Mouse (Mus musculus) CH12.LX (cell line): ENCODE measurements around the gene Mkrn2.

Experiments
- CTCF ChIP-seq, 2 experiments: IDR thresholded peaks in 1 of 2; conservative IDR thresholded peaks in 1 of 2; 2 replicates each; pipeline ENCODE4 v1.5.1; 2011 to 2012; ENCODE audit warnings: low read depth in 2 of 2, low read length in 2 of 2, improper control_type of control experiment in 1 of 2, inconsistent platforms in 1 of 2, mild to moderate bottlenecking in 1 of 2, moderate library complexity in 1 of 2
- EP300 ChIP-seq: IDR thresholded peaks from 2 replicates; pipeline ENCODE4 v1.6.1; 2011; ENCODE audit warnings: low read length, improper control_type of control experiment
- ETS1 ChIP-seq: conservative IDR thresholded peaks from 2 replicates; pipeline ENCODE4 v1.6.1; 2012; ENCODE audit warnings: low read depth, mild to moderate bottlenecking, inconsistent platforms, low read length, improper control_type of control experiment, moderate library complexity
- MAX ChIP-seq: IDR thresholded peaks from 2 replicates; pipeline ENCODE4 v1.6.1; 2011; ENCODE audit warnings: low read length, improper control_type of control experiment
- MEF2A ChIP-seq: IDR thresholded peaks from 2 replicates; pipeline ENCODE4 v1.6.1; 2014; ENCODE audit warnings: low read depth, mild to moderate bottlenecking, inconsistent platforms, low read length, improper control_type of control experiment, borderline replicate concordance
- POLR2A ChIP-seq: IDR thresholded peaks from 2 replicates; pipeline ENCODE4 v1.6.1; 2011; ENCODE audit warnings: low read depth, mild to moderate bottlenecking, improper control_type of control experiment, low read length
- POLR2AphosphoS2 ChIP-seq: IDR thresholded peaks from 2 replicates; pipeline ENCODE4 v1.6.1; 2011; ENCODE audit warnings: low read depth, low read length, improper control_type of control experiment
- RAD21 ChIP-seq: IDR thresholded peaks from 2 replicates; pipeline ENCODE4 v1.6.1; 2011; ENCODE audit warnings: low read depth, mild to moderate bottlenecking, low read length, improper control_type of control experiment, moderate library complexity
- RCOR1 ChIP-seq: conservative IDR thresholded peaks from 2 replicates; pipeline ENCODE4 v1.6.1; 2012; ENCODE audit warnings: low read depth, mild to moderate bottlenecking, inconsistent platforms, low read length, improper control_type of control experiment
- TBP ChIP-seq: conservative IDR thresholded peaks from 2 replicates; pipeline ENCODE4 v1.6.1; 2011; ENCODE audit warnings: low read depth, low read length, improper control_type of control experiment
- TCF12 ChIP-seq: IDR thresholded peaks from 2 replicates; pipeline ENCODE4 v1.6.1; 2014; ENCODE audit warnings: low read depth, mild to moderate bottlenecking, inconsistent platforms, low read length, improper control_type of control experiment
- ZKSCAN1 ChIP-seq: IDR thresholded peaks from 2 replicates; pipeline ENCODE4 v1.6.1; 2012; ENCODE audit warnings: low read depth, inconsistent platforms, low read length, improper control_type of control experiment, borderline replicate concordance
- ZNF384 ChIP-seq: IDR thresholded peaks from 2 replicates; pipeline ENCODE4 v1.6.1; 2012; ENCODE audit warnings: low read depth, low read length, improper control_type of control experiment, inconsistent platforms

DNA sequence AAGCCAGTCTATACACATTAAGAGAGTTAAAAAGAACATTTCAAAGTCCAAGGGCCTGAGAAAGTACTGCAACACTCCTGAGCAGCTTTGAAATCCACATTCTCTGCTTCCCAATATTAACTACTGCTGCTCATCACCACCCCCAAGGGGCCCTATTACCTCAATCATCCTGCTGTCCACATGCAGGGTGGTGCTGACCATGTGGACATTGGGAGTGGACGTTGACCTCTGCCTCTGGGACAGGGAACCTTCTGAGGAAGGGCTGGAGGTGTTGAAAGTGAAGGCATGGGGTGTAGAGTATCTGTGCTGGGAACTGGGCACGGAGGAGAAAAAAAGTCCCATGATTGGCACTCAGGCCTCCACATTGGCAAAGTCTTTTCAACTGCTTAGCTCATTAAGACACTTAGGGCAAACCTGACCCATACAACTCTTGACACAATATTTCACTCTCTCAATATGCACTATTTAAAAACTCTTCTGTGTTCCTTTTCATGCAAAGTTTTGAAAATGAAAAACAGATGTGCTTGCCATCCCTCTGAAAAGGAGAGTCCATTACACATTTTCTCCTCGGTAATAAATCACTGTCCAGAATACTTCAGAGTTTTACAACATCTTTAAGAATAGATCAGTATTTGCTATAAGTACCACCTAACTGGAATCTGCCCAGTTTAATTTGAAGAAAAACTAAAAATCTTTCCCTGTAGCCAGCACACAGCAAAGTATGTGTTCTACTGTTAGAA, 29.5 kb downstream of the Mkrn2 start:
- TF ChIP-seq TBP (no peak), CTCF (conservative IDR thresholded peaks at IDR 0.05 in 1 of 2, IDR thresholded peaks at IDR 0.05 in 1 of 2; ENCODE audit: low read depth in 2 of 2, low read length in 2 of 2) (no peak), TCF12 (no peak), EP300 (no peak), POLR2A (no peak), ZNF384 (no peak), RCOR1 (no peak), ZKSCAN1 (no peak), MEF2A (no peak), ETS1 (no peak), RAD21 (no peak), POLR2AphosphoS2 (no peak), MAX (no peak)
